Mouse (Mus musculus): ENCODE results near the gene Lclat1.

DNA sequence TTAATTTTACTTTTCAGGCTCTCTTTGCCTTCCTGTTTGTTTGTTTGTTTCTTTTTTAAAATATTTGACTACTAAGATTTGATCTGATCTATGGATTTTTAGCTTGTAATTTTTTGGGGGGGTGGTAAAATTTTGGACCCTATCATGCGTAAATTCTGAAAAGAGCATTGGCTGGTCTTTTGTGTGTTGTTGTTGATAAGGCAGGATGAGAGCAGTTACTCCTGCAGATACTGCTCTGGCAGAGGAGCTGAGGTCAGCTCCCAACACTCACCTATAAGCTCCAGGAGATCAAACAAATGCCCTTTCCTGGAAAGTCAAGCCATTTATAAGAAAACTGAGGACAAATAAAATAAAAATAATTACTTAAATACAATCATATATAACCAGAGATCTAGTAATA is 123.6 kb downstream of the Lclat1 start:
- TF ChIP-seq POLR2A (IDR thresholded peaks at IDR 0.05; ENCODE audit: borderline replicate concordance, insufficient read depth, low read length) (no peak), CTCF (IDR thresholded peaks at IDR 0.05; ENCODE audit: borderline replicate concordance, insufficient read depth, low read depth, low read length) (no peak)

Measured in cerebellum, adult 2 months (tissue).